Mouse (Mus musculus): ENCODE measurements around the gene Akt1s1. TPM values are rescaled to one million over a fixed set of nuclear protein-coding genes. Genes with fewer than 3 reads are reported as not detected.
A peak's percentile ranks its signal among the peaks of the same experiment; 100 is the strongest.

The Akt1s1 gene
- polyA plus RNA-seq, 1 experiment: 49.8 TPM

DNA sequence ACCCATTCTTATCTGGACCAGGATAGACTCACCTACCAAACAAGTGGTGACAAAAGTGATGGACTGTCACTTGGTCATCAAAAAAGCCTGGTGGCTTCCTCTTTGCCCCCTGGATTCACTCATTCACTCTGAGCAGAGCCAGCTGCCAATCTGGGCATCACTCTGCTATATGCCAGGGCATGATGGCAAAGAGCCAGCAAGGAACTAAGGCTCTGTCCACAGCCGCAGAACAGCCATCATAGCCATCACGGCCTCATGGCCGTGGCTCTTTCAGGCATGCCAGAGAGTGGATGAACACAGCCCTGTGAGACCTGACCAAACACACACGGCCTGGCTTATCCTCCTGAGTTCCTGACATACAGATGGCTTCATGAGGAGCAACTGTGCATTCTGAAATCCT, 41.9 kb downstream of the Akt1s1 start:
- Histone ChIP-seq H3K4me1 (ENCODE audit: control insufficient read depth, insufficient read depth, insufficient read length, low read length) (peaks cover 6% of the 10 kb centered on the region; the same call in 1 of the 2 replicates), H3K27ac (replicated peaks; ENCODE audit: low read depth, low read length) (no peak overlapping the region), H3K4me3 (ENCODE audit: insufficient read depth, low read depth, low read length) (peak overlapping the region; percentile 1; the same call in 1 of the 2 replicates)

DNA sequence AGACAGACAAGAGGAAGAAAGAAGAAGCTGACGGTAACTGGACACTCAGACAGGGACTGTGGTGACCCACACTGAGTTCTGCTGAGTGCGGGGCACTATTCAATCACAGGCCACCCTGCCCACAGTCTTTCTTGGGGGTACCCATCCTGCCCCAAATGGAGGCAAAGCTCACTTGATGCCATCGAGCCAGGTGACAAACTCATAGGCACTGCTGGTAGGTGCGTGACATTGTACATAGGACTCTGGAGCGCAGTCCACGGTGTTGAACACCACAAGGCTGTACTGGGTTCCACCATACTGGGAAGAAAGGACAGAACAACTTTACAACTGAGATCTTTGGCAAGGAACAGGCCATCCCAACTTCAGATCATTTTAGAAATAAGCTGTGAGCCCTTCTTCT, 42.8 kb downstream of the Akt1s1 start:
- Histone ChIP-seq H3K4me1 (ENCODE audit: control insufficient read depth, insufficient read depth, insufficient read length, low read length) (peaks cover 9% of the 10 kb centered on the region), H3K4me3 (ENCODE audit: insufficient read depth, low read depth, low read length) (peak overlapping the region; percentile 67), H3K27ac (replicated peaks; ENCODE audit: low read depth, low read length) (no peak overlapping the region)

DNA sequence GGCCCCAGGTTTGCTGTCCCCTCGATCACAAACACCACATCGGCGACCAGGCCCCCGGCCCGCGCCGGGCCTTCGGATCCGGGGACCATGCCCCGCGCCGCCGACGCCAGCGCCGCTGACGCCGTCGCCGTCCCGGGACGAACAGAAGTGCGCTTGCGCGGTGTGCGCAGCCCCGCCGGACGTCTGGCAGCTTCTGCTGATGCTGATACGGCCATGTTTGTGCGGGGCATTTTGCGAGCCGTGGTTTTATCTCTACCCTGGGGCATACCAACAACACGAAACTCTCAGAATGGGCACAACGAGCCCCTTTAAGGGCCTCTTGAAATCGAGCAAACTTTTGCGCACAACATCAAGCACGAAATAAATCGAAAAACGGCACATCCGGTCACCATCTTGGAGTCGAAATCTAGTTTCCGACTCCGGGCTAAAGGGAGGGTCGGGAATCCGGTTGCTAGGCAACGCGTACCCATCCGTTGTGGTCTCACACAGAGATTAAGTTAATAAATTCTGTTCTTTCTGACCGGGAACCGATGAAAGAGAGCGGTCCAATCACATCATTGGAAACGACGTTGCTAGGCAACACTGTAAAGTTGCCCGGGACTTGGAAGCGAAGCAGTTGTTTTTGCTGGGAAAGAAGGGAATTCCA, 43.6 kb downstream of the Akt1s1 start, which contains the start of gene Med25:
Med25 (minus strand) TSS at position 437 of the 646 bp plus-strand sequence.
- Histone ChIP-seq H3K4me3 (ENCODE audit: insufficient read depth, low read depth, low read length) (peak within 1 kb of the TSS; percentile 67), H3K4me1 (ENCODE audit: control insufficient read depth, insufficient read depth, insufficient read length, low read length) (peaks cover 11% of the 10 kb centered on the region), H3K27ac (replicated peaks; ENCODE audit: low read depth, low read length) (peak within 1 kb of the TSS; percentile 96)

DNA sequence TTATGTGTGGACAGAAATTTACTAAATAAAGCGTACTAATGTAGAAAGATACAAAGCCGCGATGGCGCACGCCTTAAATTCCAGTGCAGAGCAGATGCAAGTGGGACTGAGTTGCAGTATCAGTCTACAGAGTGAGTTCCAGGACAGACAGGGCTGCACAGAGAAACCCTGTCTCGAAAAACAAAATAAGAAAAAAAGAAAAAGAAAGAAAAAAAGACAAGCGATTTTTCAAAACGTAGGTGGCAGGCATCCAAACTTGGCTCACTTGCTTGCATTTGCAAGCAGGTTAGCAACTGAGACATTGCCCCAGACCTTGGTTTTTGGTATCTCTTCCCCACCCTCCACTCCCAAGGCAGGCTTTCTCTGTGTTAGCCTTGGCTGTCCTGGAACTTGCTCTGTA, 44.4 kb downstream of the Akt1s1 start:
- peak overlapping the region; percentile 9; the same call in 1 of the 2 replicates for H3K4me3 ChIP-seq (ENCODE audit: insufficient read depth, low read depth, low read length)
- no peak overlapping the region for H3K27ac ChIP-seq (replicated peaks; ENCODE audit: low read depth, low read length)
- H3K4me1 ChIP-seq (ENCODE audit: control insufficient read depth, insufficient read depth, insufficient read length, low read length): peaks cover 11% of the 10 kb centered on the region

DNA sequence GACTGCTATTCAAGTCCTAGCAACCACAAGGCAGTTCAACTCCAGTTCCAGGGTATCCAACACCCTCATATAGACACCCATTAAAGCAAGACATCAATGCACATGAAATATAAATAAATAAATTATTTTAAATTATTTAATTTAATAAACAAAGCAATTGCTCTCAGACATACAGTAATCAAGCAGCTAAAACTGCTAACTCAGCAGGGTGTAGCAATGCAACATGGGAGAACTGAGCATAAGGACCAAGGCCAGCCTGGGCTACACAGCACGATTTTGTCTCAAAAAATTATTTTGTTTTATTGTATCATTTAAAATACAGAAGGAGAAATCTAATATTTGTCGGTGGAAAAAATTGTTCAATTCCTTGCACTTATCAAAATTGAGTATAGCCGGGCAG, 45.4 kb downstream of the Akt1s1 start:
- Histone ChIP-seq H3K4me3 (ENCODE audit: insufficient read depth, low read depth, low read length) (no peak overlapping the region), H3K4me1 (ENCODE audit: control insufficient read depth, insufficient read depth, insufficient read length, low read length) (peaks cover 11% of the 10 kb centered on the region), H3K27ac (replicated peaks; ENCODE audit: low read depth, low read length) (no peak overlapping the region)

DNA sequence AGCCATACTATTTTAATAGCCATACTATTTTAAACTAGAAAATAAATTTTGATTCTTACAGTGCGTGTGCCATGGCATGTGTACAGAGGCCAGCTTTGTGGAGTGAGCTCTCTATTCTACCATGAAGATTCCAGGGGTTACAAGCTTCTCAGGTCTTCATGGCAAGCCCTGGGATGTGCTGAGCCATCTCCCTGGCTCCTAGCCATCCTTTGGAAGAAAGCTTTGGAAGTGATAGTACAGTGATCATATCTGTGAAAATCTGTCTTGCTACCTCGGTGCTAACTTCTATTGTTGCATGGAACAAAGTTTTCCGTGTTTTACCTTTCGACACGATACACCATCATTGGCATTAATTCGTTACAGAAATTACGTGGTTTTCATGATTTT, 46.4 kb downstream of the Akt1s1 start:
- Histone ChIP-seq H3K4me1 (ENCODE audit: control insufficient read depth, insufficient read depth, insufficient read length, low read length) (peaks cover 11% of the 10 kb centered on the region), H3K4me3 (ENCODE audit: insufficient read depth, low read depth, low read length) (0 out of 2 replicates have a peak overlapping the region, but pooled peaks have one; percentile 70), H3K27ac (replicated peaks; ENCODE audit: low read depth, low read length) (peak overlapping the region; percentile 12; the same call in 1 of the 2 replicates)

DNA sequence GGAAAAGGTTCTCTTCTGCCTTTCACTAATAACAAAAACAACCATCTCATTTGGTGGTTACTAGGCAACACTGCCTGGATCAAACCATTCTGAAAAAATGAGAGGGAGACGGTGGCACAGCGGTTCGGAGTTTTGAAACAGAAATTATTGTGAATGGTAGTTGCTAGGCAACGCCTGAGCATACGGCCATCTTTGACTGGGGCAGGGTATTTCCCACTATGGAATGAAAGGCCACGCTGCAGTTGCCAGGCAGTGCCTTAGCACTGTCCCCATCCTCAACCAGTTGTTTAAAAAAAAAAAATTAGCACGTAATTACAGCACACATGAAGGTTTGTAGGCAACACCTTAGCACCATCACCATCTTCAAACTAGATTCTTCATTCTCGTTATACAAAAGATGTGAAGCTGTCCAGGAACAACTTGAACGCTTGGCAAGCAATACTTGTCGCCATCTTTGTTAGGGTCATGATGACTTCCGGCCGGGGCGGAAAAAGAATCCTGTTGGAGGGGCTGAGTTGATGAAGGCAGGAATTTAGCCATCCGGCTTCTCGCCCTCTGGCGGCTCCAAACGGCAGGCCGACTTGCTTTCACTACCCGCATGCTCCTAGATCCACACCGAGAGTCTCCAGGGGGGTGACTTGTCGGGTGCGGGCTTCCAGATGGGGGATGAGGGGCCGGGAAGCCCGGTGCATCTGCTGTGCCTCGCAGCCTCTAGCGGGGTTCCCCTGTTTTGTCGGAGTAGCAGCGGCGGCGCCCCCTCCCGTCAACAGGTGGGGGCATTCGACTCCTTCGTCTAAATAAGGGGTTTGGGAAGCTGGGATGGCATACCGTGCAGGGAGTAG, 47.0 kb downstream of the Akt1s1 start, which contains the start of gene Fuz:
Fuz (plus strand) TSS at position 487 of the 842 bp plus-strand sequence.
- Histone ChIP-seq H3K4me1 (ENCODE audit: control insufficient read depth, insufficient read depth, insufficient read length, low read length) (peaks cover 11% of the 10 kb centered on the region), H3K4me3 (ENCODE audit: insufficient read depth, low read depth, low read length) (peak within 1 kb of the TSS; percentile 70), H3K27ac (replicated peaks; ENCODE audit: low read depth, low read length) (peak within 1 kb of the TSS; percentile 48)

DNA sequence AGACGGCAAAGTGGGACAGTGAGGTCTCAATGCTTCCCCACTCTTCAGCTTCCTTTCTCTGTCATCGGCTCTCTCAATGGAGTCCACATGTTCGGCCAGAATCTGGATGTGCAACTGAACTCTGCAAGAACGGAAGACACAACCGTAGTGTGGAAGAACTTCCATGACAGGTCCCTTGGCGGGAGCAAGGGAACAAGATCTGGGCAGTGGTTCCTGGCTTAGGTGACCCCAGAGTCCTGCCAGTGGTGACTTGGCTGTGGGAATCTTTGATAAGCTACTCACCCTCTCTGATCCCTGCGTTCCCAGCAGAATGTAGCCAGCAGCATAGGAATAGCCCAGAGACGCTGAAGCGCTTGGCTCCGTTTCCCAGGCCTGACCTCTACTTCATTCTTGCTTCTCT, 47.7 kb downstream of the Akt1s1 start:
- Histone ChIP-seq H3K4me1 (ENCODE audit: control insufficient read depth, insufficient read depth, insufficient read length, low read length) (peaks cover 8% of the 10 kb centered on the region), H3K4me3 (ENCODE audit: insufficient read depth, low read depth, low read length) (peak overlapping the region; percentile 70), H3K27ac (replicated peaks; ENCODE audit: low read depth, low read length) (peak overlapping the region; percentile 37; the same call in 1 of the 2 replicates)

DNA sequence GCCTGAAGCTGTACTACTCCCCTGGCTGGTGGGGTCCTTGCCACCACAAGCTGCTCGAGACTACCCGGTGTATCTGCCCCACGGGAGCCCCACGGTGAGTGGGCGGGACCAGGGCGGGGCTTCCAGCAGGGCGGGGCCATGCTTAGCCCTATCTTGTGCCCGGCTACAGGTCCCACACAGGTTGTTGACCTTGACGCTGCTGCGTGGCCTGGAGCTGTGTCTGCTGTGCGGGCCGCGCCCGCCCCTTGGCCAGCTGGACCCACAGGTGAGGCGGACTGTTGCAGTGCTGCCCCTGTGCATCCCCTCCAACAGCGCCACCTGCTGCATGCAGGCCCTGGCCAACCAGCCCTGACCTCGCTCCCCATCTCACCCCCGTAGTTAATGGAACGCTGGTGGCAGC, 49.8 kb downstream of the Akt1s1 start:
- Histone ChIP-seq H3K4me1 (ENCODE audit: control insufficient read depth, insufficient read depth, insufficient read length, low read length) (peaks cover 7% of the 10 kb centered on the region), H3K4me3 (ENCODE audit: insufficient read depth, low read depth, low read length) (no peak overlapping the region), H3K27ac (replicated peaks; ENCODE audit: low read depth, low read length) (no peak overlapping the region)

DNA sequence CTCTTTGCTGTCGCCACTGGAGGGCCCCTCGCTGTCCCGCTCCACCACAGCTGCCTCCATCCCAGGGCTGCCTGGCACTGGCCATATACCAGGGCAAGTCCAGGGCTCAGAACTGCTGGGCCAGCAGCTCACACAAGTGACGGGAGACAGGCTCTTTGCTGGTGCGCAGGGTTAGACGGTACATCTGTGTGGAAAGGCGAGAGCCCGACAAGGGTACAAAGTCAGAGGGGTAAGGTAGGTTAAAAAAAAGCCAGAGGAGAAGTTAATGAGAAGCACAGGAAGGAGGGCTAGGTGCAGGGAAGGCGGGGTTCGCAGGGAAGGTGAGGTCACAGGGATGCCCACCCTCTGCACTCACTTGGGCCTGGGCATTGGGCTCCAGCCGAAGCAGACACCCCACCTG, 51.8 kb downstream of the Akt1s1 start:
- no peak overlapping the region for H3K4me3 ChIP-seq (ENCODE audit: insufficient read depth, low read depth, low read length)
- H3K4me1 ChIP-seq (ENCODE audit: control insufficient read depth, insufficient read depth, insufficient read length, low read length): peaks cover 7% of the 10 kb centered on the region
- H3K27ac ChIP-seq (replicated peaks; ENCODE audit: low read depth, low read length): no peak overlapping the region

DNA sequence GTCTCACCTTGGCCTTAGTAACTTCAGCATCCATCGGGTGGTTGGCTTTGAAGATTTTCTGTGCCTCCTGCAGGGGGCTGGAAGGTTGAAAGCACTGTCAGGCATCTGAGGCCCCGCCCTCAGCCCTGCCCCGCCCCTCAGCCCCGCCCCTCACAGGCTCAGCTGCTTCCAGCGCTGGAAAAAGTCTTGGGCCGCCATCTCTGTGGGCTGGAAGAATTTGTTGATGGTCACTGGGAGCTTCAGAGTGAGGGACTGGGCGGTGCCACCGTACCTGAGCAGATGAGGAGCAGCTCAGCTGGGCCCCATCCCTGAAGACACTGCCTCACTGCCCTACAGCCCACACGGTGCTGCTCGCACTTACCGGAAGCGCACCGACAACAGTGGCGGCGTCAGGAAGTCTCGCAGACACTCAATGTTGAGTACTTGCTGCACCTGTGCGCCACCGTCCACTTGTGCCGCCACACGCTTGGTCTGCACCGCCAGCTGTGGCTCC, 52.5 kb downstream of the Akt1s1 start:
- H3K4me3 ChIP-seq (ENCODE audit: insufficient read depth, low read depth, low read length): peak overlapping the region; percentile 52
- H3K27ac ChIP-seq (replicated peaks; ENCODE audit: low read depth, low read length): 0 out of 2 replicates have a peak overlapping the region, but pooled peaks have one; percentile 19
- H3K4me1 ChIP-seq (ENCODE audit: control insufficient read depth, insufficient read depth, insufficient read length, low read length): peaks cover 7% of the 10 kb centered on the region

Other genes starting within 250 kb of the Akt1s1 start
- 6.8 and 7.3 TPM in 2 replicates for gene Myh14, start 178.1 kb upstream of the Akt1s1 start, polyA plus RNA-seq (2012; ENCODE audit: insufficient read depth, insufficient read length, missing spikeins)
- not detected in 2 replicates for gene Izumo2, start 140.2 kb upstream of the Akt1s1 start, polyA plus RNA-seq (2012; ENCODE audit: insufficient read depth, insufficient read length, missing spikeins)
- 10.9 and 19.7 TPM in 2 replicates for gene Vrk3, start 100.6 kb upstream of the Akt1s1 start, polyA plus RNA-seq (2012; ENCODE audit: insufficient read depth, insufficient read length, missing spikeins)
- gene Zfp473, start 97.9 kb upstream of the Akt1s1 start, polyA plus RNA-seq (2012; ENCODE audit: insufficient read depth, insufficient read length, missing spikeins): not detected in 2 replicates
- gene Nup62, start 32.9 kb upstream of the Akt1s1 start, polyA plus RNA-seq (2012; ENCODE audit: insufficient read depth, insufficient read length, missing spikeins): 8.2 and 17.3 TPM in 2 replicates
- 0.54 and 1.2 TPM in 2 replicates for gene Il4i1, start 32.6 kb upstream of the Akt1s1 start, polyA plus RNA-seq (2012; ENCODE audit: insufficient read depth, insufficient read length, missing spikeins)
- 252 and 500 TPM in 2 replicates for gene Atf5, start 32.3 kb upstream of the Akt1s1 start, polyA plus RNA-seq (2012; ENCODE audit: insufficient read depth, insufficient read length, missing spikeins)
- gene Tbc1d17, start 88 bp downstream of the Akt1s1 start, polyA plus RNA-seq (2012; ENCODE audit: insufficient read depth, insufficient read length, missing spikeins): 24.5 and 28.2 TPM in 2 replicates
- gene Pnkp, start 8.1 kb downstream of the Akt1s1 start, polyA plus RNA-seq (2012; ENCODE audit: insufficient read depth, insufficient read length, missing spikeins): 15.7 and 20.2 TPM in 2 replicates
- gene Ptov1, start 20.8 kb downstream of the Akt1s1 start, polyA plus RNA-seq (2012; ENCODE audit: insufficient read depth, insufficient read length, missing spikeins): 68.5 and 73.6 TPM in 2 replicates
- gene Med25, start 43.7 kb downstream of the Akt1s1 start, polyA plus RNA-seq (2012; ENCODE audit: insufficient read depth, insufficient read length, missing spikeins): 21.6 and 21.8 TPM in 2 replicates
- 12.7 and 17.1 TPM in 2 replicates for gene Fuz, start 47.1 kb downstream of the Akt1s1 start, polyA plus RNA-seq (2012; ENCODE audit: insufficient read depth, insufficient read length, missing spikeins)
- gene Ap2a1, start 80.5 kb downstream of the Akt1s1 start, polyA plus RNA-seq (2012; ENCODE audit: insufficient read depth, insufficient read length, missing spikeins): 21.5 and 23.0 TPM in 2 replicates
- not detected in 2 replicates for gene Tsks, start 94.2 kb downstream of the Akt1s1 start, polyA plus RNA-seq (2012; ENCODE audit: insufficient read depth, insufficient read length, missing spikeins)
- gene Cpt1c, start 125.9 kb downstream of the Akt1s1 start, polyA plus RNA-seq (2012; ENCODE audit: insufficient read depth, insufficient read length, missing spikeins): 0.58 and 0.75 TPM in 2 replicates
- gene Prmt1, start 137.6 kb downstream of the Akt1s1 start, polyA plus RNA-seq (2012; ENCODE audit: insufficient read depth, insufficient read length, missing spikeins): 47.1 and 73.7 TPM in 2 replicates
- gene Irf3, start 148.7 kb downstream of the Akt1s1 start, polyA plus RNA-seq (2012; ENCODE audit: insufficient read depth, insufficient read length, missing spikeins): 40.8 and 41.4 TPM in 2 replicates
- gene Bcl2l12, start 149.7 kb downstream of the Akt1s1 start, polyA plus RNA-seq (2012; ENCODE audit: insufficient read depth, insufficient read length, missing spikeins): 8.9 and 9.1 TPM in 2 replicates
- gene Scaf1, start 167.4 kb downstream of the Akt1s1 start, polyA plus RNA-seq (2012; ENCODE audit: insufficient read depth, insufficient read length, missing spikeins): 26.3 and 27.5 TPM in 2 replicates
- 76.5 and 82.6 TPM in 2 replicates for gene Rras, start 169.0 kb downstream of the Akt1s1 start, polyA plus RNA-seq (2012; ENCODE audit: insufficient read depth, insufficient read length, missing spikeins)
- gene Prr12, start 203.9 kb downstream of the Akt1s1 start, polyA plus RNA-seq (2012; ENCODE audit: insufficient read depth, insufficient read length, missing spikeins): 4.8 and 5.4 TPM in 2 replicates
- 24.3 and 26.8 TPM in 2 replicates for gene Nosip, start 213.4 kb downstream of the Akt1s1 start, polyA plus RNA-seq (2012; ENCODE audit: insufficient read depth, insufficient read length, missing spikeins)
- 17.2 and 33.8 TPM in 2 replicates for gene Prrg2, start 213.7 kb downstream of the Akt1s1 start, polyA plus RNA-seq (2012; ENCODE audit: insufficient read depth, insufficient read length, missing spikeins)
- gene Rcn3, start 243.2 kb downstream of the Akt1s1 start, polyA plus RNA-seq (2012; ENCODE audit: insufficient read depth, insufficient read length, missing spikeins): 12.7 and 16.4 TPM in 2 replicates